Mouse (Mus musculus) forebrain, embryonic 13.5 days (tissue): ENCODE results near the gene Hacl1. TPM values are rescaled to one million over a fixed set of nuclear protein-coding genes. Genes with fewer than 3 reads are reported as not detected.

Source experiments
- ATAC-seq: fragments of 200-750 bp; cut with Nextera tagmentation; 2 replicates; pipeline ENCODE4 v1.8.0; 2017
- H3K27ac ChIP-seq: fragments of 300-500 bp; sonication (generic); 2 replicates; pipeline ENCODE4 v1.5.1; 2015; ENCODE audit warnings: inconsistent platforms, mild to moderate bottlenecking, moderate library complexity
- H3K27me3 ChIP-seq: fragments of 300-500 bp; sonication (generic); 2 replicates; pipeline ENCODE4 v1.6.1; 2015; ENCODE audit warnings: mild to moderate bottlenecking, inconsistent platforms
- H3K36me3 ChIP-seq: fragments of 300-500 bp; sonication (generic); 2 replicates; pipeline ENCODE4 v1.6.1; 2015; ENCODE audit warnings: mild to moderate bottlenecking, inconsistent platforms; ENCODE audit not compliant: poor library complexity, severe bottlenecking
- H3K4me1 ChIP-seq: fragments of 300-500 bp; sonication (generic); 2 replicates; pipeline ENCODE4 v1.6.1; 2015; ENCODE audit warnings: inconsistent platforms
- H3K4me2 ChIP-seq: fragments of 300-500 bp; sonication (generic); 2 replicates; pipeline ENCODE4 v1.6.1; 2015; ENCODE audit warnings: inconsistent platforms, mild to moderate bottlenecking, moderate library complexity
- H3K4me3 ChIP-seq: fragments of 300-500 bp; sonication (generic); 2 replicates; pipeline ENCODE4 v1.5.1; 2015; ENCODE audit warnings: mild to moderate bottlenecking, inconsistent platforms
- H3K9ac ChIP-seq: fragments of 300-500 bp; sonication (generic); 2 replicates; pipeline ENCODE4 v1.6.1; 2015; ENCODE audit warnings: mild to moderate bottlenecking, inconsistent platforms
- H3K9me3 ChIP-seq: fragments of 300-500 bp; sonication (generic); replicated peaks from 2 replicates; pipeline ENCODE4 v1.6.1; 2016; ENCODE audit warnings: inconsistent platforms
- WGBS: fragments of 180-500 bp; shearing (Covaris S2); methylation state at CpG from one replicate; pipeline ENCODE4 v1.1.7; 2015; 5-methylcytosine and 5-hydroxymethylcytosine counted together
- polyA plus RNA-seq: library from polyadenylated mRNA; unstranded; fragments of >200 nt; fragmentation: Nextera tagmentation; extraction: Ambion mirVana; gene quantifications from 2 replicates; pipeline ENCODE4 v1.2.1, GENCODE M21; 2015

The Hacl1 gene
- polyA plus RNA-seq, 1 experiment from 2014 or later = 7.7 TPM

DNA sequence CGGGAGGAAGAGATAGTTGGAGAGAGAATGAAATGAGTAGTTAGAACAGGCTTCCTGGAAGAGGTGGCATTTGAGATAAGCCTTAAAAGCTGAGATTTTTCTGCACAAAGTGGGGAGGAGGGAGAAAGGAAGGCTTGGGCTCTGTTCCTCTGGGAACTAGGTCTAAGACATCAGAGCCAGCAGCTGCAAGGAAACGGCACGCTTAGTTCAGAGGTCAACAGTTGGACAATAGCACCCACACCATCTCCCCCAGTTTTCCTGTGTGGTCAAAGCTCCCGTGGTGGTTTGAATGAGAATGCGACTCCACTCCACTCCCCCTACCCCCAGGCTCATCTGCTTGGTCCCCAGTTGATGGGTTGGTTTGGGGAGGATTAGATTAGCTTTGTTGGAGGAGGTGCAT lies 81.9 kb downstream of the Hacl1 start:
- WGBS = 68% methylated on average over 5 of the region's 5 CpGs
- no peak overlapping the region for H3K9ac ChIP-seq

GRCm38 (mm10) chr14:31557784-31558183 lies 83.3 kb downstream of the Hacl1 start:
- Histone ChIP-seq H3K27ac (no peak overlapping the region), H3K27me3 (no peaks in the 10 kb centered on the region), H3K4me2 (no peak overlapping the region), H3K4me3 (no peak overlapping the region), H3K36me3 (no peaks in the 10 kb centered on the region), H3K9ac (no peak overlapping the region), H3K9me3 (no peaks in the 10 kb centered on the region), H3K4me1 (no peaks in the 10 kb centered on the region)
- no peak for ATAC-seq
- 82% methylated on average over 9 of the region's 9 CpGs for WGBS

More for the DNA sequence above, 81.9 kb downstream of the Hacl1 start:
- no peaks in the 10 kb centered on the region for H3K9me3 ChIP-seq
- no peaks in the 10 kb centered on the region for H3K27me3 ChIP-seq
- H3K4me3 ChIP-seq = no peak overlapping the region
- H3K4me1 ChIP-seq = no peaks in the 10 kb centered on the region
- no peaks in the 10 kb centered on the region for H3K36me3 ChIP-seq
- no peak overlapping the region for H3K4me2 ChIP-seq
- no peak overlapping the region; the same call in 1 of the 2 replicates for H3K27ac ChIP-seq
- no peak for ATAC-seq

DNA sequence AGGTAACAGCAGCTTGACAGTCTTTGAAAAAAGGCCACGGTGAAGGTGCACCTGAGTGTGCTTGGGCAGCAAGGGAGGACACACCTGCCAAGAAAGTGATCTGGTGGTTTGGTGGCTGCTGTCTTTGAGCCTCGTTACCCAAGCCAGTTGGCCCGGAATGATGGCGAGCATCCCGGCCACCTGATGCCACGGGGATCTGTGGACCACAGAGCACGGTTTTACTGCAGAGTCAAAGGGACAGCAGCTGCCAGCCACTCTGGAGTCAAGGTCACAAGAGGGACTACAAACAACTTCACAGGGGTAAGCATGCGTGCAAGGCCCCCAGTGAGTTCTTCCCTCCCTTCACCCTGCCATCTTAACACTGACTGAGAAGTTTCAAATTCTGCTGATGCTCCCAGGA lies 83.8 kb downstream of the Hacl1 start:
- H3K4me3 ChIP-seq = no peak overlapping the region
- H3K27ac ChIP-seq = no peak overlapping the region
- no peaks in the 10 kb centered on the region for H3K27me3 ChIP-seq
- H3K36me3 ChIP-seq = no peaks in the 10 kb centered on the region
- 84% methylated on average over 8 of the region's 8 CpGs for WGBS
- H3K4me1 ChIP-seq = no peaks in the 10 kb centered on the region
- ATAC-seq = no peak
- no peaks in the 10 kb centered on the region for H3K9me3 ChIP-seq
- no peak overlapping the region for H3K9ac ChIP-seq
- no peak overlapping the region for H3K4me2 ChIP-seq

GRCm38 (mm10) chr14:31556526-31557260 lies 84.4 kb downstream of the Hacl1 start:
- Histone ChIP-seq H3K27me3 (no peaks in the 10 kb centered on the region), H3K9me3 (no peaks in the 10 kb centered on the region), H3K36me3 (no peaks in the 10 kb centered on the region), H3K9ac (no peak overlapping the region), H3K4me3 (no peak overlapping the region), H3K4me2 (no peak overlapping the region), H3K27ac (no peak overlapping the region), H3K4me1 (no peaks in the 10 kb centered on the region)
- 84% methylated on average over 9 of the region's 9 CpGs for WGBS
- no peak for ATAC-seq

DNA sequence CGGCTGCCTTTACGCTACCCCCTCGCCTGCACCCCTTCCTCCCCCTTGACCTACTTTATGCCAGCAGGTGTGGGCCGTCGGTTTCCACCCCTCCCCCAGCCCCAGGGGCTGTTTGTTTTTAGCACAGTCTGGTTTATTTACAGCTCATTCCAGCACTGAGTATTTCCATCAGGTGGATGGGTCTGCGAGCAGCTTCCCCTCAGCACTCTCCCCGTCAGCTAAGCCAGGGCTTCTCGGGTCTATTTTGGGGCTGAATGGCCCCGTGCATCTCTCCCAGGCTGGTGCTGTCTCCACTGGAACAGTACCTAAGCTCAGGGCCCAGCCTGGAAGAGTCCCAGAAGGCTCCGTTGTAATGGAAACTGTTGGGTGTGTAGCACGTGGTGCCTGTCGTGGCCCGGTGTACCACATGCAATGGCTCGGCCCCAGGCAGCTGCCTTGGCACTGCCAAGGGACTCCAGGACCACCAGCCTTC lies 85.1 kb downstream of the Hacl1 start:
- no peak overlapping the region for H3K9ac ChIP-seq
- H3K4me1 ChIP-seq = no peaks in the 10 kb centered on the region
- H3K9me3 ChIP-seq = no peaks in the 10 kb centered on the region
- H3K27ac ChIP-seq = no peak overlapping the region
- ATAC-seq = no peak
- H3K36me3 ChIP-seq = no peaks in the 10 kb centered on the region
- WGBS = 79% methylated on average over 14 of the region's 14 CpGs
- no peak overlapping the region for H3K4me3 ChIP-seq
- H3K4me2 ChIP-seq = no peak overlapping the region
- H3K27me3 ChIP-seq = no peaks in the 10 kb centered on the region

- H3K9ac ChIP-seq = no peak overlapping the region
- no peak overlapping the region for H3K4me2 ChIP-seq
- no peak overlapping the region for H3K27ac ChIP-seq
- no peak overlapping the region for H3K4me3 ChIP-seq
- H3K4me1 ChIP-seq = no peaks in the 10 kb centered on the region
- H3K36me3 ChIP-seq = no peaks in the 10 kb centered on the region
- ATAC-seq = no peak
- WGBS = 92% methylated on average over 7 of the region's 7 CpGs
- H3K27me3 ChIP-seq = no peaks in the 10 kb centered on the region
- no peaks in the 10 kb centered on the region for H3K9me3 ChIP-seq
Observed at GRCm38 (mm10) chr14:31555021-31555420, 86.1 kb downstream of the Hacl1 start.

Other genes with a start within 250 kb of the Hacl1 start
- 66.9 and 75.0 TPM in 2 replicates for gene Sh3bp5, start 205.2 kb downstream of the Hacl1 start, polyA plus RNA-seq
- 13.9 and 14.4 TPM in 2 replicates for gene Eaf1, start 146.9 kb downstream of the Hacl1 start, polyA plus RNA-seq
- 66.0 and 67.7 TPM in 2 replicates for gene Mettl6, start 146.2 kb downstream of the Hacl1 start, polyA plus RNA-seq
- gene Colq, start 49.9 kb downstream of the Hacl1 start, polyA plus RNA-seq = not detected in 2 replicates
- gene Gm49387, start 408 bp downstream of the Hacl1 start, polyA plus RNA-seq = not detected in 2 replicates
- gene Btd, start 258 bp downstream of the Hacl1 start, polyA plus RNA-seq = 12.5 and 12.7 TPM in 2 replicates
- gene Ankrd28, start 189.4 kb upstream of the Hacl1 start, polyA plus RNA-seq = 10.0 and 11.3 TPM in 2 replicates